Mouse (Mus musculus): ENCODE measurements around the gene Trim39. TPM values are rescaled to one million over a fixed set of nuclear protein-coding genes. Genes with fewer than 3 reads are reported as not detected.
"Not testable (repeated sequence)": the region's sequence is repeated elsewhere in the genome, so short reads cannot be mapped to it uniquely, and the experiment has no call there.

Trim39 gene
- total RNA-seq, 1 experiment from 2014 or later, result 28.5 TPM

- ATAC-seq (replicated peaks in 1 of 2; ENCODE audit: insufficient read depth in 1 of 2, low FRiP score in 2 of 2, low TSS enrichment in 1 of 2, low read depth in 1 of 2, poor library complexity in 2 of 2, severe bottlenecking in 2 of 2), result peak; percentile 63 to 78
These were observed 14.7 kb downstream of the Trim39 start for GRCm38 (mm10) chr17:36257241-36257947.

DNA sequence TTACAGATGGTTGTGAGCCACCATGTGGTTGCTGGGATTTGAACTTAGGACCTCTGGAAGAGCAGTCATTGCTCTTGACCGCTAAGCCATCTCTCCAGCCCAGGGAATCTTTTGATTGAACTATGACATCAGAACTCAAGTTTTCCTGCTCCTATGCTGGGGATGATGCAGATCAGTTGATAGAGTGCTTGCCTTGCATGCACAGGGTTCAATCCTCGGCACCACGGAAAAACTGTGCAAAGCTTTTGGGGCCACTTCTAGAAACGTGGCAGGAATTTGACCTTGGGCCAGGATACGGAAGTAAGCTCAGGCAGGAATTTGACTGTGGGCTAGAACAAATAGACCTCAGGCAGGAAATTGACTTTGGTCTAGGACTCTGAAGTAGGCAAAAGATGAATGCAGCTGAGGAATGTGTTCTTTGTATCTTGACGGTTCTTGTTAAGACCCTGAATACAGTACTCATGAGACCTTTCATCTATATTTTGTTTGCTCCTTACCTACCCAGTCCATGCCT lies 18.9 kb downstream of the Trim39 start:
- no peak for ATAC-seq (replicated peaks in 1 of 2; ENCODE audit: insufficient read depth in 1 of 2, low FRiP score in 2 of 2, low TSS enrichment in 1 of 2, low read depth in 1 of 2, poor library complexity in 2 of 2, severe bottlenecking in 2 of 2)

DNA sequence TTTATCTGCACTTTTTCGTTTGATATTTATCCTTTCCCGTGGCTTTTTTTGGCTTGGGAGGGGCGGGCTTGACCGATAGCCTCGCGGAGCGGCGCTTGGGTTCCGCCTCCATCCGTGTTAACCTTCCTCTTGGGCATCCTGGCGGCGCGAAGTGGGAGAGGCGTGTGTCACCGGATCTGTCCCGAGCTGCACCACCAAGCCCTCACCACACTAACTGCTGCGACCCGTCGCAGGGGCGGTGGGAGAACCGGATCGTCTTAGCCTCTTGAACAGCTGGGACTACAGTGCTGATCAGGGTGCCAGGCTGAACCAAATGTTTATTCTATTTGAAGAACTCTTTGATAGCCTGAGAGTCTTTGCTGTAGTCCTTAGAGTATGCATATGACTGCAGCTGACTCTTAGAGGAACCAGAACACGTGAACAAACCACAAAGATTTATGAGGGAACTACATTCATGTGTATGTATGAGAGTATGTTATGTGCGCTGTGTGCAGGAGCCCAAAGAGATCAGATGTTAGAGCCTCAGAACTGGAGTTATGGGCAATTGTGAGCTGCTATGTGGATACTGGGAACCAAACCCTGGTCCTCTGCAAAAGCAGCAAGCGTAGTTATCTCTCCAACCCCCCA lies 19.7 kb downstream of the Trim39 start:
- peak; percentile 82 to 86 for ATAC-seq (replicated peaks in 1 of 2; ENCODE audit: insufficient read depth in 1 of 2, low FRiP score in 2 of 2, low TSS enrichment in 1 of 2, low read depth in 1 of 2, poor library complexity in 2 of 2, severe bottlenecking in 2 of 2)

DNA sequence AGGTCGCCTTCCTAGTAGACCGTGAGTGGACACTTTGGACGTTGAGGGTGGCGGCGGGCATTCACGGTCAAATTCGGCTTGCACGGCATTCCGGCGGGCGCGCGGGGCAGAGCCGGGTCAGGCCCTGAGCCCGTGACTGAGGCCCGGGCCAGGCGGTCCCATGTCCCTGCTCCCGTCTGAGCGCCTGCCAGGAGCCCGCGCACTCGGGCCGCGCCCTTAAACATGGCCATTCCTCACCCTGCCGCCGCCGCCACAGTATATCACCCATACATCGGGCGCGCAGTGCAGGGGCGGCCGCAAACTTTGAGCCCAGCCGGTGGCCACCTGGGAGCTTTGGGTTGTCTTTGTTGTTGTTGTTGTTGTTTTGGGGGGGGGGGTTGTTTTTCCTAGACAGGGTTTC lies 23.2 kb downstream of the Trim39 start:
- no peak for ATAC-seq (replicated peaks in 1 of 2; ENCODE audit: insufficient read depth in 1 of 2, low FRiP score in 2 of 2, low TSS enrichment in 1 of 2, low read depth in 1 of 2, poor library complexity in 2 of 2, severe bottlenecking in 2 of 2)

DNA sequence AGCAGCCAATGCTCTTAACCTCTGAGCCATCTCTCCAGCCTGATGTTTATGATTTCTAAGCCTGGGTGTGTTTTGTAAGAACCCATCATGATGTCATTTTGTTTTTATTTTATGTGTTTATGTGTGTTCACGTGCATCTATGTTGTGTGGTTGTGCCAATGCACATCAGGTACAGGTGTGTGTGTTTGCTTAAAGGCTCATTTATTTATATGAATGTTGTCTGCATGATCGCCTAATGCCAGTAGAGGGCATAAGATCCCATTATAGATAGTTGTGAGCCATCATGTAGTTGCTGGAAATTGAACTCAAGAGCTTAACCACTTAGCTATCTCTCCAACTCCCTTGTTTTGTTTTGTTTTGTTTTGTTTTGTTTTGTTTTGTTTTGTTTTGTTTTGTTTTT lies 26.3 kb downstream of the Trim39 start:
- ATAC-seq (replicated peaks in 1 of 2; ENCODE audit: insufficient read depth in 1 of 2, low FRiP score in 2 of 2, low TSS enrichment in 1 of 2, low read depth in 1 of 2, poor library complexity in 2 of 2, severe bottlenecking in 2 of 2), result no peak

GRCm38 (mm10) chr17:36244031-36244430 lies 28.0 kb downstream of the Trim39 start:
- ATAC-seq (replicated peaks in 1 of 2; ENCODE audit: insufficient read depth in 1 of 2, low FRiP score in 2 of 2, low TSS enrichment in 1 of 2, low read depth in 1 of 2, poor library complexity in 2 of 2, severe bottlenecking in 2 of 2), result no peak

GRCm38 (mm10) chr17:36240637-36241213 lies 31.3 kb downstream of the Trim39 start:
- no peak for ATAC-seq (replicated peaks in 1 of 2; ENCODE audit: insufficient read depth in 1 of 2, low FRiP score in 2 of 2, low TSS enrichment in 1 of 2, low read depth in 1 of 2, poor library complexity in 2 of 2, severe bottlenecking in 2 of 2)

DNA sequence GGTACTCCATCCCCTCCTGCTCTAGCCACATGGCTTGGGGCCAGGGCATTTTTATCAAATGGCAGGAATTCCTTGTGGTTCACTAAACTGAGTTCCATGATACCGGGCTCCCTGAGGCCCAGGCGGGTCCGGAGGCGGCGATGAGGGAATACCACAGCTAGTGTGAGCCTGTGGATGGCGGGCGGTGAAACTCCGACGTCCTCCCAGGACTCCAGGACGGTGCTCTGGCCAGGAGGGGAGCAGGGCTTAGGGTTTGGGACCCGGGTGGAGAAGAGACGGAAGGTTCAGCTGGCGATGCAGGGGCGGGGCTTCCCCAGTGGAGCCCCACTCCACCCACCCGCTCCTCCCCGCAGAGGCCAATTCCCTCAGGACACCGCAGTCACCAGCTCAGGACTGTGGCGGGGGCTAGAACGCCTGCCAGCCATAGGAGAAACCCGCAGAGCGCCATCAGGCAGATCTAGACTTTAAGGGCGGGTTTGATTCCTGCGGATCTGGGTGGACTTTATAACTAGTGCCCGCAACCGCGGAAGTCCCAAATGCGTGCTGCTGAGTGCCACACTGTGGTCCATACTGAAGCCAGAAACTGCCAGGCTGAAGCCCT lies 34.6 kb downstream of the Trim39 start:
- peak; percentile 76 to 91 for ATAC-seq (replicated peaks in 1 of 2; ENCODE audit: insufficient read depth in 1 of 2, low FRiP score in 2 of 2, low TSS enrichment in 1 of 2, low read depth in 1 of 2, poor library complexity in 2 of 2, severe bottlenecking in 2 of 2)

DNA sequence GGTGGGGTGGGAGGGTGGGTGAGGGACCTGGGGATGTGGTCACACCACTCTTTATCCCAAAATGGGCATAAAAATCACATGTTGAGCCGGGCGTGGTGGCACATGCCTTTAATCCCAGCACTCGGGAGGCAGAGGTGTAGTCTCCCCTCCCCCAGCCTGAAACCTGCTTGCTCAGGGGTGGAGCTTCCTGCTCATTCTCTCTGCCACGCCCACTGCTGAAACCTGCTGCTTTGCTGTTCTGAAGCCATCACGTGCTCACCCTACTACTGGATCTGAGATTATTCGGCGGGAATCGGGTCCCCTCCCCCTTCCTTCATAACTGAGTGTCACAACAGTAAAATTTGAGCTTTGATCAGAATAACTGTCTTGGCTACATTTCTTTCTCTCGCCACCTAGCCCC lies 36.7 kb downstream of the Trim39 start:
- ATAC-seq (replicated peaks in 1 of 2; ENCODE audit: insufficient read depth in 1 of 2, low FRiP score in 2 of 2, low TSS enrichment in 1 of 2, low read depth in 1 of 2, poor library complexity in 2 of 2, severe bottlenecking in 2 of 2), result not testable (repeated sequence)

DNA sequence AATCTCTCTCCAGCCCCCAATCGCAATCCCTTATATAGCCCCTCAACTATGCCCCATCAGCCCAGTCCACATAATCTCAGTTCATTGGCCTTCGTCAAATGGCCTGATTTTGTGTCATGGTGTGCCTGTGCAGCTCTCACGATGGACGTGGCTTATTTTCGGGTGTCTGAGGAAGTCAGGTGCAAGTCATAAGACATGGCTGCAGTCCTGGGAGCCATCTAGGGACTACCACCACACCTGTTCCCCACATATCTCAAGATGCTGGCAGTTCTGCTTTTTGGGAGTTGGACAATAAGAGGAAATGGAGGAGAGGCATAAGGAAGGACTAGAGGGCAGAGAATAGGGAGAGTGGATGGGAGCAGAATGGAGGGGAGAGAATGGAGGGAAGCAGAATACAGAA lies 38.5 kb downstream of the Trim39 start:
- ATAC-seq (replicated peaks in 1 of 2; ENCODE audit: insufficient read depth in 1 of 2, low FRiP score in 2 of 2, low TSS enrichment in 1 of 2, low read depth in 1 of 2, poor library complexity in 2 of 2, severe bottlenecking in 2 of 2), result no peak

DNA sequence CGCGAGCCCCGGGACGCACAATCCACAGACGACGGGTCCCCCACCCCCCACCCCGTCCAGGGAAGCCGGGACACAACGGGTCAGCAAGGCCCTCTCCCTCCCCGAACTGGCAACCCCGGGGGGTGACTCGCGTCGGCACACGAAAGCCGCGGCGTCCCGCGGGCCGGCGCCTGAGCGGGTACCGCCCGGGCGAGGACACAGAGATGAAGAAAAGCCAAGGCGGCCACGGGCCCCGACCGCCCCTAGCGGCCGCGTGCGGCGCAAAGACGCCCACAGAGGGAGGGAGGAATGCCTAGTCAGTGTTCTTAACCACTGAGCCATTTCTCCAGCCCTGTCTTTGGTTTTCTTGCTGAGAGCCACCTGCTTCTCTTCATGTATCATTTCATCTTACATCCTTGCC lies 40.7 kb downstream of the Trim39 start:
- ATAC-seq (replicated peaks in 1 of 2; ENCODE audit: insufficient read depth in 1 of 2, low FRiP score in 2 of 2, low TSS enrichment in 1 of 2, low read depth in 1 of 2, poor library complexity in 2 of 2, severe bottlenecking in 2 of 2), result no peak

GRCm38 (mm10) chr17:36229046-36229445 lies 43.0 kb downstream of the Trim39 start:
- peak in 1 of 2 experiments; percentile 12; a peak in 1 of 4 replicates for ATAC-seq (replicated peaks in 1 of 2; ENCODE audit: insufficient read depth in 1 of 2, low FRiP score in 2 of 2, low TSS enrichment in 1 of 2, low read depth in 1 of 2, poor library complexity in 2 of 2, severe bottlenecking in 2 of 2)

DNA sequence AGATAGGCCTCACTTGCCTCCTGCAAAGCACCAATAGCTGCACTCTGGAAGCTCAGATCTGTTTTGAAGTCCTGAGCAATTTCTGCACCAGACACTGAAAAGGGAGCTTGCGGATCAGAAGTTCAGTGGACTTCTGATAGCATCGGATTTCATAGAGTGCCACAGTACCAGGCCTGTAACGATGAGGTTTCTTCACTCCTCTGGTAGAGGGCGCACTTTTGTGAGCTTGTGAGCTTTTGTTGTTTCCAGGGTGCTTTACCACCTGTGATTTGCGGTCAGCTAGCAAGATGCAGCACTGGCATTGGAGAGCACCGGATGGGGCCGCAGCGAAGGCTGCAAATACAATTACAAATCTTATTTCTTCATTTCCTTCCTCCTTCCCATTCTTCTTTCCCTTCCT lies 45.1 kb downstream of the Trim39 start:
- no peak for ATAC-seq (replicated peaks in 1 of 2; ENCODE audit: insufficient read depth in 1 of 2, low FRiP score in 2 of 2, low TSS enrichment in 1 of 2, low read depth in 1 of 2, poor library complexity in 2 of 2, severe bottlenecking in 2 of 2)

- ATAC-seq (replicated peaks in 1 of 2; ENCODE audit: insufficient read depth in 1 of 2, low FRiP score in 2 of 2, low TSS enrichment in 1 of 2, low read depth in 1 of 2, poor library complexity in 2 of 2, severe bottlenecking in 2 of 2), result peak; percentile 47 to 59; a peak in 2 of 4 replicates
These were observed 46.7 kb downstream of the Trim39 start for GRCm38 (mm10) chr17:36225231-36225824.

- no peak for ATAC-seq (replicated peaks in 1 of 2; ENCODE audit: insufficient read depth in 1 of 2, low FRiP score in 2 of 2, low TSS enrichment in 1 of 2, low read depth in 1 of 2, poor library complexity in 2 of 2, severe bottlenecking in 2 of 2)
These were observed 47.6 kb downstream of the Trim39 start for GRCm38 (mm10) chr17:36224451-36224850.

GRCm38 (mm10) chr17:36218594-36219155 lies 53.4 kb downstream of the Trim39 start:
- ATAC-seq (replicated peaks in 1 of 2; ENCODE audit: insufficient read depth in 1 of 2, low FRiP score in 2 of 2, low TSS enrichment in 1 of 2, low read depth in 1 of 2, poor library complexity in 2 of 2, severe bottlenecking in 2 of 2), result peak; percentile 65 to 78

DNA sequence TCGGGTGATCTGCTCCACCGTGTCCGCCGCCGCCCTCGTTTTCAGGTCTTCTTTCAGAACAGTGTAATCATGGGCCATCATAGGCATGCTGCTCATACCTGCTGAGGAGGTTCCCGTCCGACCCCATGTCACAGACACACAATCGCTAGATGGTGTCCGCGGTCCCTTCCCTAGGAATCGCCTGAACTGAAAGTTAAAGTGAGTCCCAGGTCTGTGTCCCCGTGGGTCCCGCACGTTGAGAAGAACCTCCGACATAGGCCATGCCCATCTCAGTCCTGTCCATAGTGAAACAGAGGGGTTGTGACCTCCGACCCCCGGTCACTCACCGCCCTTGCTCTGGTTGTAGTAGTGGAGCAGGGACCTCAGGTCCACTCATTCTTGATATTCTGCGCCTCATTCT lies 56.5 kb downstream of the Trim39 start:
- no peak for ATAC-seq (replicated peaks in 1 of 2; ENCODE audit: insufficient read depth in 1 of 2, low FRiP score in 2 of 2, low TSS enrichment in 1 of 2, low read depth in 1 of 2, poor library complexity in 2 of 2, severe bottlenecking in 2 of 2)
